Mouse (Mus musculus) embryonic facial prominence, embryonic 11.5 days (tissue): Measurements from ENCODE around the gene Copb2. TPM values are rescaled to one million over a fixed set of nuclear protein-coding genes. Genes with fewer than 3 reads are reported as not detected.

Experiments used
- ATAC-seq: fragments of 200-750 bp; cut with Nextera tagmentation; replicated peaks from 2 replicates; pipeline ENCODE4 v1.8.0; 2017; ENCODE audit warnings: low read depth; ENCODE audit not compliant: insufficient number of reproducible peaks, low FRiP score, low TSS enrichment
- DNase-seq: peaks from one replicate; pipeline ENCODE4 v3.0.0-alpha.2; 2015; ENCODE audit warnings: low spot score
- H3K27ac ChIP-seq: fragments of 300-500 bp; sonication (generic); replicated peaks from 2 replicates; pipeline ENCODE4 v1.5.1; 2014; ENCODE audit warnings: mild to moderate bottlenecking, low read depth, low read length, control low read depth
- H3K27me3 ChIP-seq: fragments of 300-500 bp; sonication (generic); 2 replicates; pipeline ENCODE4 v1.6.1; 2014; ENCODE audit warnings: mild to moderate bottlenecking, low read length, moderate library complexity, mixed read lengths; ENCODE audit not compliant: control insufficient read depth, insufficient read depth
- H3K36me3 ChIP-seq: fragments of 300-500 bp; sonication (generic); replicated peaks from 2 replicates; pipeline ENCODE4 v1.6.1; 2014; ENCODE audit warnings: low read depth, mild to moderate bottlenecking, low read length, moderate library complexity, mixed read lengths; ENCODE audit not compliant: control insufficient read depth, insufficient read depth
- H3K4me1 ChIP-seq: fragments of 300-500 bp; sonication (generic); 2 replicates; pipeline ENCODE4 v1.6.1; 2014; ENCODE audit warnings: low read length, mixed read lengths; ENCODE audit not compliant: control insufficient read depth, insufficient read depth
- H3K4me2 ChIP-seq: fragments of 300-500 bp; sonication (generic); 2 replicates; pipeline ENCODE4 v1.6.1; 2014; ENCODE audit warnings: low read depth, mild to moderate bottlenecking, control low read depth, low read length, moderate library complexity
- H3K4me3 ChIP-seq: fragments of 300-500 bp; sonication (generic); 2 replicates; pipeline ENCODE4 v1.5.1; 2014; ENCODE audit warnings: low read depth, low read length, control low read depth
- H3K9ac ChIP-seq: fragments of 300-500 bp; sonication (generic); replicated peaks from 2 replicates; pipeline ENCODE4 v1.6.1; 2014; ENCODE audit warnings: mild to moderate bottlenecking, control low read depth, low read length
- H3K9me3 ChIP-seq: fragments of 300-500 bp; sonication (generic); replicated peaks from 2 replicates; pipeline ENCODE4 v1.6.1; 2016; ENCODE audit warnings: mild to moderate bottlenecking, low read length, inconsistent platforms, mixed read lengths; ENCODE audit not compliant: control insufficient read depth
- WGBS: fragments of 180-500 bp; shearing (Covaris S2); extraction: QIAGEN DNeasy Blood & Tissue Kit; methylation state at CpG from one replicate; pipeline ENCODE4 v1.1.7; 2014; 5-methylcytosine and 5-hydroxymethylcytosine counted together
- polyA plus RNA-seq: library from polyadenylated mRNA; unstranded; fragments of >200 nt; fragmentation: Nextera tagmentation; extraction: Ambion mirVana; gene quantifications from 2 replicates; pipeline ENCODE4 v1.2.1, GENCODE M21; 2014

Copb2 gene
- polyA plus RNA-seq, 1 experiment from 2014 or later = 210 TPM

GRCm38 (mm10) chr9:98601156-98601836, 37.8 kb downstream of the Copb2 start, which contains the start of gene Mrps22:
Gene Mrps22 (minus strand): TSS chr9:98601660.
- Histone ChIP-seq H3K9me3 (no peaks in the 10 kb centered on the region), H3K4me2 (peak within 1 kb of the TSS; percentile 81), H3K4me1 (no peaks in the 10 kb centered on the region), H3K9ac (peak within 1 kb of the TSS; percentile 78), H3K36me3 (no peaks in the 10 kb centered on the region), H3K4me3 (peak within 1 kb of the TSS; percentile 90), H3K27ac (0 out of 2 replicates have a peak within 1 kb of the TSS, but pooled peaks have one; percentile 47), H3K27me3 (no peaks in the 10 kb centered on the region)
- DNase-seq (peak; percentile 96), ATAC-seq (peak; percentile 97)
- WGBS = under 1% methylated on average over 44 of the region's 44 CpGs

- ATAC-seq = peak; percentile 52
- H3K4me1 ChIP-seq = no peaks in the 10 kb centered on the region
- H3K27me3 ChIP-seq = no peaks in the 10 kb centered on the region
- no peak overlapping the region for H3K27ac ChIP-seq
- no peaks in the 10 kb centered on the region for H3K9me3 ChIP-seq
- peak overlapping the region; percentile 90 for H3K4me3 ChIP-seq
- no peaks in the 10 kb centered on the region for H3K36me3 ChIP-seq
- WGBS = 53% methylated on average over 11 of the region's 11 CpGs
- no peak for DNase-seq
- peak overlapping the region; percentile 46; the same call in 1 of the 2 replicates for H3K9ac ChIP-seq
- peak overlapping the region; percentile 44 for H3K4me2 ChIP-seq
Observed at GRCm38 (mm10) chr9:98601837-98602359, 38.4 kb downstream of the Copb2 start.

GRCm38 (mm10) chr9:98604896-98605295, 41.4 kb downstream of the Copb2 start:
- no peaks in the 10 kb centered on the region for H3K4me1 ChIP-seq
- H3K4me2 ChIP-seq = no peak overlapping the region
- ATAC-seq = no peak
- no peak overlapping the region for H3K27ac ChIP-seq
- H3K4me3 ChIP-seq = no peak overlapping the region
- H3K9me3 ChIP-seq = no peaks in the 10 kb centered on the region
- 68% methylated on average over 4 of the region's 4 CpGs for WGBS
- H3K36me3 ChIP-seq = no peaks in the 10 kb centered on the region
- no peak overlapping the region for H3K9ac ChIP-seq
- no peak for DNase-seq
- no peaks in the 10 kb centered on the region for H3K27me3 ChIP-seq

DNA sequence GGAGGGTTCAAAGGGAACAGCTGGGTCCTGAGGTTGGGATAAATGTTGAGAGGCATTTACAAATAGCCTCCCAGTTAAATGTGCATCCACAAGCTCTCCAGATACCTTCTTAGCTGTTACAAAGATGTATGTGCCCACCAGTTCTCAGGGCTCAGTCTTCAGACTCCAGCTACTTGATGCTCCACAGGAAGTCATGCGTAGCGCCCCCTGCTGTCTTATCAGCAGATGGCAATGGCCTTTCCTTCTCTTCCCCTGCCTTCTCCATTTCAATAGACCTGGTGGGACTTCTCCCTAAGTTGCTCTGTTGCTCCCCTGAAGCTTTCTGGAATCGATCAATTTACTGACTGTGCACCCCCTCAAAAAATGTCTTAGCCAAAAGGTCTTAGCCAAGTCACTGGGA, 65.0 kb downstream of the Copb2 start:
- no peak overlapping the region for H3K27ac ChIP-seq
- no peak for ATAC-seq
- no peaks in the 10 kb centered on the region for H3K4me1 ChIP-seq
- no peaks in the 10 kb centered on the region for H3K27me3 ChIP-seq
- no peak overlapping the region for H3K9ac ChIP-seq
- no peak overlapping the region for H3K4me2 ChIP-seq
- H3K36me3 ChIP-seq = no peaks in the 10 kb centered on the region
- no peaks in the 10 kb centered on the region for H3K9me3 ChIP-seq
- no peak for DNase-seq
- H3K4me3 ChIP-seq = no peak overlapping the region
- 50% methylated on average over 3 of the region's 3 CpGs for WGBS

GRCm38 (mm10) chr9:98633287-98634162, 70.0 kb downstream of the Copb2 start:
- ATAC-seq (no peak), DNase-seq (peak; percentile 56)
- WGBS = 72% methylated on average over 13 of the region's 13 CpGs
- Histone ChIP-seq H3K4me1 (no peaks in the 10 kb centered on the region), H3K9ac (no peak overlapping the region), H3K27ac (no peak overlapping the region), H3K27me3 (no peaks in the 10 kb centered on the region), H3K9me3 (no peaks in the 10 kb centered on the region), H3K4me2 (no peak overlapping the region), H3K36me3 (no peaks in the 10 kb centered on the region), H3K4me3 (no peak overlapping the region)

Other genes with a start within 250 kb of the Copb2 start
- 70.8 and 81.9 TPM in 2 replicates for gene Rbp1, start 140.8 kb upstream of the Copb2 start, polyA plus RNA-seq
- 0.38 TPM in 1 of 2 replicates, not detected in the other for gene Rbp2, start 77.6 kb upstream of the Copb2 start, polyA plus RNA-seq
- 77.6 and 85.7 TPM in 2 replicates for gene Mrps22, start 37.9 kb downstream of the Copb2 start, polyA plus RNA-seq